Mouse (Mus musculus) CH12.LX (cell line): Measurements from ENCODE around the gene Pak1. TPM values are rescaled to one million over a fixed set of nuclear protein-coding genes. Genes with fewer than 3 reads are reported as not detected.

Experiments
- DNase-seq: peaks from one replicate; pipeline ENCODE4 v3.0.0-alpha.2; 2013; ENCODE audit errors: extremely low read depth
- H3K27ac ChIP-seq: 2 replicates; pipeline ENCODE4 v1.5.1; 2012; ENCODE audit warnings: low read depth, mild to moderate bottlenecking, control low read depth, moderate library complexity; ENCODE audit not compliant: insufficient read depth
- H3K27me3 ChIP-seq: replicated peaks from 2 replicates; pipeline ENCODE3; 2012; ENCODE audit warnings: inconsistent platforms
- H3K36me3 ChIP-seq, 2 experiments: replicated peaks in 1 of 2; 2 replicates each; pipeline versions ENCODE3 to v1.6.1; 2012; ENCODE audit warnings: inconsistent platforms in 1 of 2, low read length in 1 of 2, mild to moderate bottlenecking in 1 of 2, mixed read lengths in 1 of 2, moderate library complexity in 1 of 2; ENCODE audit not compliant: control insufficient read depth in 1 of 2, insufficient read depth in 1 of 2
- H3K4me1 ChIP-seq, 2 experiments: 2 replicates each; pipeline ENCODE4 v1.6.1; 2012; ENCODE audit warnings: inconsistent platforms in 1 of 2, moderate library complexity in 1 of 2; ENCODE audit not compliant: insufficient read depth in 2 of 2, control insufficient read depth in 1 of 2
- H3K4me2 ChIP-seq: 2 replicates; pipeline ENCODE4 v1.6.1; 2012; ENCODE audit warnings: low read depth, mild to moderate bottlenecking, control low read depth; ENCODE audit not compliant: poor library complexity, insufficient read depth, severe bottlenecking
- H3K4me3 ChIP-seq, 3 experiments: fragments of 150-350 bp in 1 of 3; sonication (generic) in 1 of 3; replicated peaks in 1 of 3; 2 replicates each; pipeline versions ENCODE3 to v1.5.1; 2011 to 2012; ENCODE audit warnings: low read depth in 2 of 3, low read length in 2 of 3, mild to moderate bottlenecking in 2 of 3, moderate library complexity in 2 of 3, control low read depth in 1 of 3, improper control_type of control experiment in 1 of 3, inconsistent platforms in 1 of 3, mixed read lengths in 1 of 3; ENCODE audit not compliant: poor library complexity in 1 of 3
- H3K79me2 ChIP-seq: replicated peaks from 2 replicates; pipeline ENCODE4 v1.6.1; 2012; ENCODE audit warnings: mild to moderate bottlenecking, moderate library complexity; ENCODE audit not compliant: control insufficient read depth, poor library complexity, insufficient read depth, severe bottlenecking; ENCODE audit errors: extremely low read depth
- H3K9ac ChIP-seq: 2 replicates; pipeline ENCODE4 v1.6.1; 2012; ENCODE audit warnings: low read depth, mild to moderate bottlenecking, control low read depth, moderate library complexity; ENCODE audit not compliant: insufficient read depth
- H3K9me3 ChIP-seq: replicated peaks from 2 replicates; pipeline ENCODE3; 2012; ENCODE audit warnings: low read length, inconsistent platforms, mixed read lengths
- ETS1 ChIP-seq: conservative IDR thresholded peaks from 2 replicates; pipeline ENCODE4 v1.6.1; 2012; ENCODE audit warnings: low read depth, mild to moderate bottlenecking, inconsistent platforms, low read length, improper control_type of control experiment, moderate library complexity
- HCFC1 ChIP-seq: IDR thresholded peaks from 2 replicates; pipeline ENCODE4 v1.6.1; 2012; ENCODE audit warnings: low read depth, mild to moderate bottlenecking, inconsistent platforms, low read length, improper control_type of control experiment
- IRF4 ChIP-seq: IDR thresholded peaks from 2 replicates; pipeline ENCODE4 v1.6.1; 2014; ENCODE audit warnings: low read depth, mild to moderate bottlenecking, inconsistent platforms, low read length, improper control_type of control experiment
- KAT2A ChIP-seq: IDR thresholded peaks from 2 replicates; pipeline ENCODE4 v1.6.1; 2012; ENCODE audit warnings: low read length, improper control_type of control experiment, inconsistent platforms; ENCODE audit not compliant: insufficient replicate concordance
- MEF2A ChIP-seq: IDR thresholded peaks from 2 replicates; pipeline ENCODE4 v1.6.1; 2014; ENCODE audit warnings: low read depth, mild to moderate bottlenecking, inconsistent platforms, low read length, improper control_type of control experiment, borderline replicate concordance
- MXI1 ChIP-seq: IDR thresholded peaks from 2 replicates; pipeline ENCODE4 v1.6.1; 2011; ENCODE audit warnings: mild to moderate bottlenecking, low read depth, low read length, improper control_type of control experiment
- MYC ChIP-seq: IDR thresholded peaks from 2 replicates; pipeline ENCODE4 v1.6.1; 2011; ENCODE audit warnings: low read depth, mild to moderate bottlenecking, improper control_type of control experiment, low read length
- NRF1 ChIP-seq: IDR thresholded peaks from 2 replicates; pipeline ENCODE4 v1.6.1; 2014; ENCODE audit warnings: low read depth, mild to moderate bottlenecking, inconsistent platforms, low read length, improper control_type of control experiment, moderate library complexity
- RAD21 ChIP-seq: IDR thresholded peaks from 2 replicates; pipeline ENCODE4 v1.6.1; 2011; ENCODE audit warnings: low read depth, mild to moderate bottlenecking, low read length, improper control_type of control experiment, moderate library complexity
- SIN3A ChIP-seq: IDR thresholded peaks from 2 replicates; pipeline ENCODE4 v1.6.1; 2012; ENCODE audit warnings: low read length, improper control_type of control experiment, inconsistent platforms
- TBP ChIP-seq: conservative IDR thresholded peaks from 2 replicates; pipeline ENCODE4 v1.6.1; 2011; ENCODE audit warnings: low read depth, low read length, improper control_type of control experiment
- ZC3H11A ChIP-seq: IDR thresholded peaks from 2 replicates; pipeline ENCODE4 v1.6.1; 2012; ENCODE audit warnings: low read depth, mild to moderate bottlenecking, inconsistent platforms, low read length, improper control_type of control experiment
- ZKSCAN1 ChIP-seq: IDR thresholded peaks from 2 replicates; pipeline ENCODE4 v1.6.1; 2012; ENCODE audit warnings: low read depth, inconsistent platforms, low read length, improper control_type of control experiment, borderline replicate concordance
- ZMIZ1 ChIP-seq: IDR thresholded peaks from 2 replicates; pipeline ENCODE4 v1.6.1; 2012; ENCODE audit warnings: low read depth, mild to moderate bottlenecking, inconsistent platforms, low read length, improper control_type of control experiment
- ZNF384 ChIP-seq: IDR thresholded peaks from 2 replicates; pipeline ENCODE4 v1.6.1; 2012; ENCODE audit warnings: low read depth, low read length, improper control_type of control experiment, inconsistent platforms
- dilution Hi-C: fragments of 300-500 bp; cut with MboI; formaldehyde crosslinking; loops from 2 replicates; pipeline ENCODE4 v1.14.3; 2020; ENCODE audit warnings: low sequenced_read_pairs; ENCODE audit not compliant: extremely low pct_unique_long_range_greater_than_20kb, extremely low pct_ligation_motif_present
- in situ Hi-C: fragments of 300-500 bp; cut with MboI; formaldehyde crosslinking; loops from 3 replicates; pipeline ENCODE4 v1.14.3; 2019; ENCODE audit warnings: low sequenced_read_pairs, low pct_ligation_motif_present, low pct_unique_long_range_greater_than_20kb, mixed read lengths
- polyA plus RNA-seq: library from polyadenylated mRNA; unstranded; fragments of >175 nt; gene quantifications from 2 replicates; pipeline ENCODE4 v1.2.1, GENCODE M21; 2012; ENCODE audit warnings: low read depth; ENCODE audit not compliant: insufficient read length
- total RNA-seq, 2 experiments: library from RNA; depleted of rRNA; stranded (reverse); fragments of 300-350 nt in 1 of 2; fragments of >200 nt in 1 of 2; gene quantifications; 2 replicates each; pipeline ENCODE4 v1.2.3; 2012 to 2014

Pak1 gene
- total and polyA plus RNA-seq, 3 experiments: 0.93 to 5.4 (median 4.1) TPM

- H3K27ac ChIP-seq: no peak overlapping the region
- no peaks in the 10 kb centered on the region for H3K9me3 ChIP-seq
- H3K4me3 ChIP-seq: no peak overlapping the region
- H3K27me3 ChIP-seq: no peaks in the 10 kb centered on the region
- no peak for DNase-seq
- in situ Hi-C loops (no loop called here), dilution Hi-C loops (no loop called here)
- H3K36me3 ChIP-seq: no peaks in the 10 kb centered on the region
- no peaks in the 10 kb centered on the region for H3K4me1 ChIP-seq
- no peaks in the 10 kb centered on the region for H3K79me2 ChIP-seq
- H3K4me2 ChIP-seq: no peak overlapping the region
- TF ChIP-seq ZKSCAN1 (no peak), ZC3H11A (no peak)
- TF ChIP-seq, all 38 proteins: peak for 0
- H3K9ac ChIP-seq: no peak overlapping the region
Measured at GRCm38 (mm10) chr7:97873317-97873716, 85.0 kb downstream of the Pak1 start.

- Histone ChIP-seq H3K9me3 (no peaks in the 10 kb centered on the region), H3K4me1 (no peaks in the 10 kb centered on the region), H3K9ac (no peak overlapping the region), H3K36me3 (no peaks in the 10 kb centered on the region), H3K4me3 (no peak overlapping the region), H3K79me2 (no peaks in the 10 kb centered on the region), H3K27me3 (no peaks in the 10 kb centered on the region), H3K4me2 (no peak overlapping the region), H3K27ac (no peak overlapping the region)
- TF ChIP-seq ZMIZ1: no peak
- no peak for TF ChIP-seq MEF2A
- no peak for TF ChIP-seq KAT2A
- no peak for TF ChIP-seq TBP
- TF ChIP-seq IRF4: no peak
- no peak for TF ChIP-seq SIN3A
- no peak for TF ChIP-seq ETS1
- TF ChIP-seq MYC: no peak
- no peak for TF ChIP-seq ZNF384
- dilution Hi-C loops (no loop called here), in situ Hi-C loops (no loop called here)
- no peak for DNase-seq
Measured at GRCm38 (mm10) chr7:97877846-97878538, 89.7 kb downstream of the Pak1 start.

- no peak overlapping the region for H3K4me3 ChIP-seq
- peaks cover 0 to 6% of the 10 kb centered on the region in 2 experiments; a peak in 2 of 4 replicates for H3K4me1 ChIP-seq
- no peaks in the 10 kb centered on the region for H3K9me3 ChIP-seq
- no peak for DNase-seq
- dilution Hi-C loops: no loop called here
- no peak overlapping the region for H3K9ac ChIP-seq
- no peaks in the 10 kb centered on the region for H3K79me2 ChIP-seq
- in situ Hi-C loops: no loop called here
- no peaks in the 10 kb centered on the region for H3K27me3 ChIP-seq
- no peak overlapping the region for H3K27ac ChIP-seq
- no peak overlapping the region for H3K4me2 ChIP-seq
- H3K36me3 ChIP-seq: no peaks in the 10 kb centered on the region
- TF ChIP-seq NRF1: no peak
- TF ChIP-seq MXI1: no peak
- no peak for TF ChIP-seq RAD21
- TF ChIP-seq HCFC1: no peak
Measured at GRCm38 (mm10) chr7:97911646-97912045, 123.3 kb downstream of the Pak1 start.
